Mouse (Mus musculus) heart, embryonic 14.5 days (tissue): ENCODE measurements around the gene Oat. TPM values are rescaled to one million over a fixed set of nuclear protein-coding genes. Genes with fewer than 3 reads are reported as not detected.

Source experiments
- ATAC-seq: fragments of 200-750 bp; cut with Nextera tagmentation; 2 replicates; pipeline ENCODE4 v1.8.0; 2017; ENCODE audit warnings: low read depth, moderate TSS enrichment; ENCODE audit not compliant: insufficient number of reproducible peaks, insufficient read depth, low FRiP score
- H3K27ac ChIP-seq, 2 experiments: fragments of 200-500 bp in 1 of 2; fragments of 300-500 bp in 1 of 2; sonication (generic) in 1 of 2; replicated peaks in 1 of 2; 2 replicates each; pipeline ENCODE4 v1.5.1; 2012 to 2014; ENCODE audit warnings: low read depth in 2 of 2, low read length in 2 of 2, control low read depth in 1 of 2, mild to moderate bottlenecking in 1 of 2, mixed read lengths in 1 of 2; ENCODE audit not compliant: control insufficient read depth in 1 of 2, insufficient read depth in 1 of 2
- H3K27me3 ChIP-seq: fragments of 300-500 bp; sonication (generic); 2 replicates; pipeline ENCODE4 v1.6.1; 2014; ENCODE audit warnings: mild to moderate bottlenecking, low read length, control low read depth; ENCODE audit not compliant: control insufficient read depth, insufficient read depth
- H3K36me3 ChIP-seq: fragments of 300-500 bp; sonication (generic); 2 replicates; pipeline ENCODE4 v1.6.1; 2014; ENCODE audit warnings: mild to moderate bottlenecking, control low read depth, low read length, mixed read lengths; ENCODE audit not compliant: control insufficient read depth, insufficient read depth
- H3K4me1 ChIP-seq, 2 experiments: fragments of 200-500 bp in 1 of 2; fragments of 300-500 bp in 1 of 2; sonication (generic) in 1 of 2; 2 replicates each; pipeline ENCODE4 v1.6.1; 2012 to 2014; ENCODE audit warnings: low read length in 2 of 2, control low read depth in 1 of 2, mixed read lengths in 1 of 2; ENCODE audit not compliant: control insufficient read depth in 2 of 2, insufficient read depth in 2 of 2
- H3K4me2 ChIP-seq: fragments of 300-500 bp; sonication (generic); 2 replicates; pipeline ENCODE4 v1.6.1; 2014; ENCODE audit warnings: mild to moderate bottlenecking, low read length
- H3K4me3 ChIP-seq, 2 experiments: fragments of 200-500 bp in 1 of 2; fragments of 300-500 bp in 1 of 2; sonication (generic) in 1 of 2; 2 replicates each; pipeline ENCODE4 v1.5.1; 2012 to 2014; ENCODE audit warnings: low read length in 2 of 2, mild to moderate bottlenecking in 2 of 2, control low read depth in 1 of 2, low read depth in 1 of 2, moderate library complexity in 1 of 2; ENCODE audit not compliant: control insufficient read depth in 1 of 2, insufficient read depth in 1 of 2
- H3K9ac ChIP-seq: fragments of 300-500 bp; sonication (generic); 2 replicates; pipeline ENCODE4 v1.6.1; 2014; ENCODE audit warnings: mild to moderate bottlenecking, low read length
- H3K9me3 ChIP-seq: fragments of 300-500 bp; sonication (generic); 2 replicates; pipeline ENCODE4 v1.6.1; 2016; ENCODE audit warnings: low read length, control low read depth; ENCODE audit not compliant: control insufficient read depth
- WGBS: fragments of 180-500 bp; shearing (Covaris S2); extraction: QIAGEN DNeasy Blood & Tissue Kit; methylation state at CpG from one replicate; pipeline ENCODE4 v1.1.7; 2014; 5-methylcytosine and 5-hydroxymethylcytosine counted together
- polyA plus RNA-seq: library from polyadenylated mRNA; unstranded; fragments of >200 nt; fragmentation: Nextera tagmentation; extraction: Ambion mirVana; gene quantifications from 2 replicates; pipeline ENCODE4 v1.2.1, GENCODE M21; 2014

Gene Oat
- polyA plus RNA-seq, 1 experiment from 2014 or later: 202 TPM

- 61% methylated on average over 3 of the region's 3 CpGs for WGBS
- Histone ChIP-seq H3K4me2 (no peak overlapping the region), H3K36me3 (no peaks in the 10 kb centered on the region), H3K27ac (no peak overlapping the region), H3K9me3 (no peaks in the 10 kb centered on the region), H3K4me1 (no peaks in the 10 kb centered on the region), H3K27me3 (no peaks in the 10 kb centered on the region), H3K4me3 (no peak overlapping the region), H3K9ac (no peak overlapping the region)
- no peak for ATAC-seq
Measured at GRCm38 (mm10) chr7:132541566-132541965, 34.6 kb downstream of the Oat start.

GRCm38 (mm10) chr7:132540597-132540996 lies 35.6 kb downstream of the Oat start:
- Histone ChIP-seq H3K4me2 (no peak overlapping the region), H3K4me1 (no peaks in the 10 kb centered on the region), H3K27ac (no peak overlapping the region), H3K27me3 (no peaks in the 10 kb centered on the region), H3K9ac (no peak overlapping the region), H3K9me3 (no peaks in the 10 kb centered on the region), H3K36me3 (no peaks in the 10 kb centered on the region), H3K4me3 (no peak overlapping the region)
- WGBS: 76% methylated on average over 4 of the region's 4 CpGs
- ATAC-seq: no peak

GRCm38 (mm10) chr7:132529206-132529605 lies 47.0 kb downstream of the Oat start:
- Histone ChIP-seq H3K4me2 (no peak overlapping the region), H3K27me3 (no peaks in the 10 kb centered on the region), H3K9me3 (no peaks in the 10 kb centered on the region), H3K36me3 (no peaks in the 10 kb centered on the region), H3K27ac (no peak overlapping the region), H3K4me1 (no peaks in the 10 kb centered on the region), H3K9ac (no peak overlapping the region), H3K4me3 (no peak overlapping the region)
- WGBS: 67% methylated on average over 3 of the region's 3 CpGs
- ATAC-seq: no peak

GRCm38 (mm10) chr7:132513419-132513982 lies 62.7 kb downstream of the Oat start:
- no peak overlapping the region for H3K4me3 ChIP-seq
- no peaks in the 10 kb centered on the region for H3K36me3 ChIP-seq
- WGBS: 69% methylated on average over 7 of the region's 7 CpGs
- no peak overlapping the region for H3K9ac ChIP-seq
- H3K27ac ChIP-seq: no peak overlapping the region
- no peak for ATAC-seq
- H3K9me3 ChIP-seq: no peaks in the 10 kb centered on the region
- no peak overlapping the region for H3K4me2 ChIP-seq
- H3K4me1 ChIP-seq: peaks cover 5 to 7% of the 10 kb centered on the region in 2 experiments; a peak in 2 of 4 replicates
- H3K27me3 ChIP-seq: no peaks in the 10 kb centered on the region

- H3K27ac ChIP-seq: no peak overlapping the region
- no peak overlapping the region for H3K4me3 ChIP-seq
- no peaks in the 10 kb centered on the region for H3K9me3 ChIP-seq
- H3K4me1 ChIP-seq: peaks cover 5 to 7% of the 10 kb centered on the region in 2 experiments; a peak in 2 of 4 replicates
- no peak overlapping the region for H3K9ac ChIP-seq
- no peak overlapping the region for H3K4me2 ChIP-seq
- ATAC-seq: no peak
- H3K36me3 ChIP-seq: no peaks in the 10 kb centered on the region
- H3K27me3 ChIP-seq: no peaks in the 10 kb centered on the region
- WGBS: 26% methylated on average over 2 of the region's 2 CpGs
Measured at GRCm38 (mm10) chr7:132509110-132509509, 67.1 kb downstream of the Oat start.

Other genes starting within 250 kb of the Oat start
- not detected in 2 replicates for gene Nkx1-2, start 23.2 kb upstream of the Oat start, polyA plus RNA-seq
- gene Lhpp, start 34.2 kb upstream of the Oat start, polyA plus RNA-seq: 29.7 and 35.0 TPM in 2 replicates
- gene Fam53b, start 237.5 kb upstream of the Oat start, polyA plus RNA-seq: 15.4 and 15.6 TPM in 2 replicates